Mouse (Mus musculus): Measurements from ENCODE around the gene Ahdc1.

GRCm38 (mm10) chr4:133046691-133047352 lies 35.8 kb downstream of the Ahdc1 start:
- TF ChIP-seq CTCF (IDR thresholded peaks at IDR 0.05; ENCODE audit: low read depth): no peak
- no peak for TF ChIP-seq EP300 (IDR thresholded peaks at IDR 0.05; ENCODE audit: low read depth)

Data from heart, postnatal 0 days (tissue).